In the genomic region with DNA sequence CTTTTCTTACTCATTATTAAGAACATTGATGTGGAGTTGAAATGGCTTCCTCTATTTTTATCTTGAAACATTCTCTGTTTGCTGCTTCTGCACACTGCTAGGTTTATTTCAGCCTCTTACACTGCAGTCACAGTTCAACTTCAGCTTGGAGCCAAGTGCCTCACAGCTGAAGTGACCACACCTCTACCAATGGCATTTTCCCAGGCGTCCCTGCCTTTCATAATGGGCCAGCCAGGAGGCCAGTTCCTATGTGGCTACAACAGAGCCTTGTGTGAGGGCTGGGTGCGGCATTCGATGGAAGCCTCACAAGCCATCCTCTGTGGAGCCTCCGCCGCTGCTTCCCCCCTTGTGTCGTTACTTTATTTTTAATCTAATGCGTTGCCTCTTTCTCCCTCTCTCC, we compare ENCODE assay signal across 27 mouse cellular contexts.
DNase-seq lines count a peak whose midpoint lies in the region; ATAC-seq and TF ChIP-seq lines count a peak whose summit lies in the region.
"Had no signal": no experiment of that assay in that cellular context is flagged by ENCODE, and none has a peak within 500 bp of the region (broad histone marks: within the 10 kb centered on the region; RNA-seq: fewer than 3 reads in every experiment).

No protein-coding gene starts in this region.

- peak overlapping the region; percentile 72 for H3K27ac ChIP-seq in limb, embryonic 14.5 days (replicated peaks; ENCODE audit: low read depth, low read length)
- no peak overlapping the region for H3K27ac ChIP-seq in limb, embryonic 10.5 days
- peak overlapping the region; percentile 26; the same call in 1 of the 2 replicates for H3K27ac ChIP-seq in lung, postnatal 0 days (ENCODE audit: low read length)
- H3K27ac ChIP-seq: embryonic facial prominence, embryonic 10.5 days; embryonic facial prominence, embryonic 15.5 days; forebrain, embryonic 13.5 days; hindbrain, embryonic 10.5 days; kidney, embryonic 15.5 days; left cerebral cortex, adult 2 months; limb, embryonic 13.5 days; liver, embryonic 13.5 days; midbrain, embryonic 12.5 days; neural tube, embryonic 13.5 days had no signal

- no peaks in the 10 kb centered on the region for H3K4me1 ChIP-seq in limb, embryonic 14.5 days (ENCODE audit: control insufficient read depth, insufficient read depth, low read length)
- no peaks in the 10 kb centered on the region for H3K4me1 ChIP-seq in limb, embryonic 10.5 days
- no peaks in the 10 kb centered on the region for H3K4me1 ChIP-seq in lung, postnatal 0 days (ENCODE audit: insufficient read depth, low read depth, low read length)
- H3K4me1 ChIP-seq: embryonic facial prominence, embryonic 10.5 days; embryonic facial prominence, embryonic 15.5 days; forebrain, embryonic 13.5 days; hindbrain, embryonic 10.5 days; kidney, embryonic 15.5 days; liver, embryonic 13.5 days; midbrain, embryonic 12.5 days; neural tube, embryonic 13.5 days had no signal

- TF ChIP-seq POLR2A in limb, embryonic 14.5 days (IDR thresholded peaks at IDR 0.05; ENCODE audit: borderline replicate concordance, extremely low read depth, insufficient read depth, insufficient read length): no peak

- H3K4me2 ChIP-seq in limb, embryonic 14.5 days (replicated peaks; ENCODE audit: low read depth, low read length, severe bottlenecking): no peak overlapping the region
- H3K4me2 ChIP-seq in lung, postnatal 0 days (replicated peaks; ENCODE audit: low read depth, low read length): 0 out of 2 replicates have a peak overlapping the region, but pooled peaks have one; percentile 19
- H3K4me2 ChIP-seq: embryonic facial prominence, embryonic 15.5 days; forebrain, embryonic 13.5 days; kidney, embryonic 15.5 days; limb, embryonic 13.5 days; liver, embryonic 13.5 days; lung, embryonic 14.5 days; midbrain, embryonic 12.5 days; neural tube, embryonic 13.5 days had no signal

- DNase-seq in limb, embryonic 14.5 days (ENCODE audit: low spot score): peak; percentile 12
- DNase-seq in limb, embryonic 10.5 days (ENCODE audit: low spot score): no peak
- peak; percentile 57 for DNase-seq in fibroblast of lung, adult 2 months (ENCODE audit: low read depth)
- peak; percentile 63 for DNase-seq in lung, postnatal 0 days (ENCODE audit: low spot score)
- peak; percentile 39 to 65 for DNase-seq in lung, postnatal 4 days
- DNase-seq in thymus, postnatal 4 days: no peak
- no peak for DNase-seq in layer of hippocampus, adult 9-11 months
- DNase-seq: adrenal gland, postnatal 25 days; cerebellum, adult 2 months; cerebellum, postnatal 25 days; heart, postnatal 14 days; kidney, adult 18-20 months; kidney, postnatal 25 days; liver, embryonic 13.5 days; lung, embryonic 14.5 days; thymus, adult 2 months; thymus, postnatal 36 days had no signal

- H3K4me3 ChIP-seq in limb, embryonic 14.5 days (replicated peaks; ENCODE audit: low read length): no peak overlapping the region
- no peak overlapping the region for H3K4me3 ChIP-seq in limb, embryonic 10.5 days
- H3K4me3 ChIP-seq in lung, postnatal 0 days (ENCODE audit: low read depth, low read length): no peak overlapping the region
- H3K4me3 ChIP-seq: embryonic facial prominence, embryonic 10.5 days; embryonic facial prominence, embryonic 15.5 days; forebrain, embryonic 13.5 days; hindbrain, embryonic 10.5 days; kidney, embryonic 15.5 days; left cerebral cortex, adult 2 months; limb, embryonic 13.5 days; liver, embryonic 13.5 days; midbrain, embryonic 12.5 days; neural tube, embryonic 13.5 days had no signal

- no peak overlapping the region for H3K9ac ChIP-seq in limb, embryonic 14.5 days (ENCODE audit: low read depth, low read length, severe bottlenecking)
- no peak overlapping the region for H3K9ac ChIP-seq in lung, postnatal 0 days (replicated peaks; ENCODE audit: low read depth)
- H3K9ac ChIP-seq: embryonic facial prominence, embryonic 15.5 days; forebrain, embryonic 13.5 days; kidney, embryonic 15.5 days; limb, embryonic 13.5 days; liver, embryonic 13.5 days; lung, embryonic 14.5 days; midbrain, embryonic 12.5 days; neural tube, embryonic 13.5 days had no signal

- TF ChIP-seq EP300 in lung, postnatal 0 days (IDR thresholded peaks at IDR 0.05): no peak

- no peak for TF ChIP-seq CTCF in lung, postnatal 0 days (IDR thresholded peaks at IDR 0.05)

- H3K36me3 ChIP-seq in limb, embryonic 14.5 days (ENCODE audit: control insufficient read depth, insufficient read depth, low read length): no peaks in the 10 kb centered on the region
- H3K36me3 ChIP-seq in limb, embryonic 10.5 days: no peaks in the 10 kb centered on the region
- no peaks in the 10 kb centered on the region for H3K36me3 ChIP-seq in lung, postnatal 0 days (ENCODE audit: insufficient read depth, low read length)
- H3K36me3 ChIP-seq: embryonic facial prominence, embryonic 10.5 days; embryonic facial prominence, embryonic 15.5 days; hindbrain, embryonic 10.5 days; kidney, embryonic 15.5 days; limb, embryonic 13.5 days; midbrain, embryonic 12.5 days; neural tube, embryonic 13.5 days had no signal

- H3K27me3 ChIP-seq in limb, embryonic 14.5 days (ENCODE audit: control insufficient read depth, insufficient read depth, low read length): no peaks in the 10 kb centered on the region
- no peaks in the 10 kb centered on the region for H3K27me3 ChIP-seq in limb, embryonic 10.5 days (ENCODE audit: low read depth, poor library complexity, severe bottlenecking)
- no peaks in the 10 kb centered on the region for H3K27me3 ChIP-seq in lung, postnatal 0 days (replicated peaks; ENCODE audit: insufficient read depth, low read length)
- H3K27me3 ChIP-seq: embryonic facial prominence, embryonic 15.5 days; forebrain, embryonic 13.5 days; kidney, embryonic 15.5 days; limb, embryonic 13.5 days; liver, embryonic 13.5 days; midbrain, embryonic 12.5 days; neural tube, embryonic 13.5 days had no signal

- no peaks in the 10 kb centered on the region for H3K9me3 ChIP-seq in limb, embryonic 14.5 days (ENCODE audit: control insufficient read depth, low read length)
- no peaks in the 10 kb centered on the region for H3K9me3 ChIP-seq in limb, embryonic 10.5 days (replicated peaks)
- H3K9me3 ChIP-seq in lung, postnatal 0 days (ENCODE audit: low read length): no peaks in the 10 kb centered on the region
- H3K9me3 ChIP-seq: embryonic facial prominence, embryonic 10.5 days; embryonic facial prominence, embryonic 15.5 days; forebrain, embryonic 13.5 days; hindbrain, embryonic 10.5 days; kidney, embryonic 15.5 days; limb, embryonic 13.5 days; liver, embryonic 13.5 days; midbrain, embryonic 12.5 days; neural tube, embryonic 13.5 days had no signal

- 76% methylated on average over 7 of the region's 7 CpGs for WGBS in limb, embryonic 14.5 days
- 77% methylated on average over 7 of the region's 7 CpGs for WGBS in limb, embryonic 10.5 days
- 55% methylated on average over 7 of the region's 7 CpGs for WGBS in lung, postnatal 0 days

- ATAC-seq in limb, embryonic 14.5 days (ENCODE audit: low FRiP score, low read depth): no peak
- peak; percentile 87 for ATAC-seq in lung, postnatal 0 days
- ATAC-seq: forebrain, embryonic 13.5 days; hindbrain, embryonic 16.5 days had no signal

Comparison
In these comparisons a context has a peak if more than half of its experiments do, and no peak if none do; other contexts are left out.
1. DNase-seq: peak in limb, embryonic 14.5 days (single experiment), fibroblast of lung, adult 2 months (single experiment), lung, postnatal 0 days (single experiment) and lung, postnatal 4 days (2 of 2); none in limb, embryonic 10.5 days (single experiment), thymus, postnatal 4 days (single experiment) and layer of hippocampus, adult 9-11 months (single experiment).